Mouse (Mus musculus) bone marrow, adult 2 months (tissue): ENCODE data around the gene Zfp74. TPM values are rescaled to one million over a fixed set of nuclear protein-coding genes. Genes with fewer than 3 reads are reported as not detected.

ENCODE experiments used
- H3K27ac ChIP-seq: fragments of 200-500 bp; 2 replicates; pipeline ENCODE4 v1.5.1; 2012; ENCODE audit warnings: low read depth, mild to moderate bottlenecking, control low read depth, inconsistent platforms, low read length; ENCODE audit not compliant: control insufficient read depth, poor library complexity, insufficient read depth
- H3K4me1 ChIP-seq: fragments of 200-500 bp; 2 replicates; pipeline ENCODE4 v1.6.1; 2011; ENCODE audit warnings: low read length; ENCODE audit not compliant: control insufficient read depth, insufficient read depth
- H3K4me3 ChIP-seq: fragments of 200-500 bp; replicated peaks from 2 replicates; pipeline ENCODE3; 2011; ENCODE audit warnings: mild to moderate bottlenecking, low read depth, low read length, control low read depth; ENCODE audit not compliant: control insufficient read depth
- CTCF ChIP-seq: fragments of 200-500 bp; IDR thresholded peaks from 2 replicates; pipeline ENCODE4 v1.5.1; 2011; ENCODE audit warnings: low read length, control low read depth; ENCODE audit not compliant: control insufficient read depth, insufficient read depth
- POLR2A ChIP-seq: fragments of 200-500 bp; IDR thresholded peaks from 2 replicates; pipeline ENCODE4 v1.6.1; 2011; ENCODE audit warnings: low read depth, mild to moderate bottlenecking, control low read depth, low read length, borderline replicate concordance; ENCODE audit not compliant: control insufficient read depth
- WGBS: fragments of 180-500 bp; shearing (Covaris S2); methylation state at CpG from one replicate; pipeline ENCODE4 v1.1.7; 2018; 5-methylcytosine and 5-hydroxymethylcytosine counted together
- polyA plus RNA-seq: library from polyadenylated mRNA; stranded (reverse); fragments of >200 nt; gene quantifications from 2 replicates; pipeline ENCODE4 v1.2.4, GENCODE M21; 2011; ENCODE audit warnings: low replicate concordance; ENCODE audit not compliant: missing spikeins, insufficient read depth, insufficient read length

Zfp74 gene
- polyA plus RNA-seq, 1 experiment = 3.2 TPM

- no peak overlapping the region for H3K4me3 ChIP-seq
- no peak overlapping the region for H3K27ac ChIP-seq
- H3K4me1 ChIP-seq = no peaks in the 10 kb centered on the region; the same call in 1 of the 2 replicates
- 68% methylated on average over 6 of the region's 6 CpGs for WGBS
- TF ChIP-seq POLR2A = no peak
- TF ChIP-seq CTCF = no peak
These were observed 15.0 kb downstream of the Zfp74 start for GRCm38 (mm10) chr7:29938856-29939255.

GRCm38 (mm10) chr7:29922780-29923179 is 31.1 kb downstream of the Zfp74 start:
- no peak overlapping the region for H3K4me3 ChIP-seq
- H3K4me1 ChIP-seq = no peaks in the 10 kb centered on the region
- TF ChIP-seq POLR2A = no peak
- no peak for TF ChIP-seq CTCF
- 60% methylated on average over 2 of the region's 2 CpGs for WGBS
- H3K27ac ChIP-seq = no peak overlapping the region

GRCm38 (mm10) chr7:29921439-29922093 is 32.3 kb downstream of the Zfp74 start:
- H3K27ac ChIP-seq = no peak overlapping the region
- no peak overlapping the region for H3K4me3 ChIP-seq
- no peak for TF ChIP-seq CTCF
- no peak for TF ChIP-seq POLR2A
- H3K4me1 ChIP-seq = no peaks in the 10 kb centered on the region
- WGBS = 80% methylated on average over 6 of the region's 6 CpGs

GRCm38 (mm10) chr7:29918062-29918453 is 35.8 kb downstream of the Zfp74 start:
- 92% methylated on average over 4 of the region's 4 CpGs for WGBS
- Histone ChIP-seq H3K4me1 (no peaks in the 10 kb centered on the region), H3K4me3 (no peak overlapping the region), H3K27ac (no peak overlapping the region)
- TF ChIP-seq POLR2A = no peak
- TF ChIP-seq CTCF = no peak

- WGBS = 77% methylated on average over 6 of the region's 6 CpGs
- no peak overlapping the region for H3K27ac ChIP-seq
- H3K4me1 ChIP-seq = no peaks in the 10 kb centered on the region
- TF ChIP-seq POLR2A = no peak
- no peak overlapping the region for H3K4me3 ChIP-seq
These were observed 36.4 kb downstream of the Zfp74 start for GRCm38 (mm10) chr7:29917371-29918061.

GRCm38 (mm10) chr7:29912172-29912571 is 41.7 kb downstream of the Zfp74 start:
- H3K4me3 ChIP-seq = no peak overlapping the region
- H3K27ac ChIP-seq = no peak overlapping the region
- TF ChIP-seq CTCF (no peak), POLR2A (no peak)
- peaks cover 1% of the 10 kb centered on the region; the same call in 1 of the 2 replicates for H3K4me1 ChIP-seq
- 87% methylated on average over 13 of the region's 13 CpGs for WGBS

GRCm38 (mm10) chr7:29910252-29910651 is 43.6 kb downstream of the Zfp74 start:
- no peak overlapping the region for H3K4me3 ChIP-seq
- H3K27ac ChIP-seq = no peak overlapping the region
- 88% methylated on average over 2 of the region's 2 CpGs for WGBS
- peaks cover 1% of the 10 kb centered on the region; the same call in 1 of the 2 replicates for H3K4me1 ChIP-seq
- TF ChIP-seq CTCF (no peak), POLR2A (no peak)

GRCm38 (mm10) chr7:29908130-29908950 is 45.5 kb downstream of the Zfp74 start, which contains the start of gene Zfp383:
TSS of gene Zfp383 (plus strand) at chr7:29908223.
- TF ChIP-seq CTCF (no peak), POLR2A (no peak; the same call in 1 of the 2 replicates)
- H3K4me3 ChIP-seq = peak within 1 kb of the TSS; percentile 99
- WGBS = under 1% methylated on average over 33 of the region's 33 CpGs
- H3K27ac ChIP-seq = peak within 1 kb of the TSS; percentile 72; the same call in 1 of the 2 replicates
- peaks cover 1% of the 10 kb centered on the region; the same call in 1 of the 2 replicates for H3K4me1 ChIP-seq
